Mouse (Mus musculus): ENCODE measurements around the gene Parp9.

DNA sequence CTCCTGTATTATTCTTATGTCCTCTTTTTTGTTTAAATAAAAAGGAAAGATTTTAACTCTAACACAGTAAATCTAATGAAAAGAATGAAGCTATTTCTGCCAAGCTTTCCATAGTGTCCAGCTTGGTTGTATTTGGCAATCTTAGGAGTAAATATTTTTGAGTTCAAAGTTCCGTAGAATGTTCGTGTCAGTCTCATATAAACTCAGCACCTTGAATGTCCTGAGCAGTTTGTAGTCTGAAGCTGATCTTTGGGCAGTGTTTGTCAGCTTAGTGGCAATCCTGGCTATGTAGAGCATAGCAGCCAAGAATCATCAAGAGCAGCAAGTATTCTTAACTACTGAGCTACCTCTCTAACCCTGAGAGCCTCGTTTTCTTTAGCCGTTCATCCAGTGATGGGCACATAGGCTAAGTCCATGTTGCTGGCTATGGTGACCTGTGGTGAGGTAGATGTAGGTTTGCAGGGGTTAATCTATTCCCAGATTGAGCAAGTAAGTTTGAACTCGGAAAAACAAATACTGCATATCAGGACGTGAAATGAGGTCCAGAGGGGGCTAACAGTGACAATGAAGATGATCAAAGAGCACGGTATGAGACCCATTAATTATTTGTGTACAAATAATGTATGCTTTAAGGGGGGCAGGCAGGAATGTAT, 14.6 kb upstream of the Parp9 start:
- TF ChIP-seq CTCF (IDR thresholded peaks at IDR 0.05; ENCODE audit: borderline replicate concordance, extremely low read depth, insufficient read depth, insufficient read length) (no peak), POLR2A (IDR thresholded peaks at IDR 0.05; ENCODE audit: borderline replicate concordance, extremely low read depth, insufficient read depth, insufficient read length, poor library complexity, severe bottlenecking) (no peak)

Data from brain, embryonic 14.5 days (tissue).